Mouse (Mus musculus) intestine, embryonic 15.5 days (tissue): ENCODE data around the gene Psen2. TPM values are rescaled to one million over a fixed set of nuclear protein-coding genes. Genes with fewer than 3 reads are reported as not detected.
A peak's percentile ranks its signal among the peaks of the same experiment; 100 is the strongest.

Source experiments
- ATAC-seq: fragments of 200-750 bp; cut with Nextera tagmentation; 2 replicates; pipeline ENCODE4 v1.8.0; 2017; ENCODE audit warnings: moderate TSS enrichment, moderate library complexity
- H3K27ac ChIP-seq: fragments of 300-500 bp; sonication (generic); 2 replicates; pipeline ENCODE4 v1.5.1; 2015; ENCODE audit warnings: mild to moderate bottlenecking, inconsistent platforms
- H3K27me3 ChIP-seq: fragments of 300-500 bp; sonication (generic); replicated peaks from 2 replicates; pipeline ENCODE4 v1.6.1; 2015; ENCODE audit warnings: inconsistent platforms
- H3K36me3 ChIP-seq: fragments of 300-500 bp; sonication (generic); 2 replicates; pipeline ENCODE4 v1.6.1; 2015; ENCODE audit warnings: inconsistent platforms
- H3K4me1 ChIP-seq: fragments of 300-500 bp; sonication (generic); replicated peaks from 2 replicates; pipeline ENCODE4 v1.6.1; 2015; ENCODE audit warnings: inconsistent platforms
- H3K4me2 ChIP-seq: fragments of 300-500 bp; sonication (generic); replicated peaks from 2 replicates; pipeline ENCODE4 v1.6.1; 2015; ENCODE audit warnings: mild to moderate bottlenecking, inconsistent platforms
- H3K4me3 ChIP-seq: fragments of 300-500 bp; sonication (generic); replicated peaks from 2 replicates; pipeline ENCODE4 v1.5.1; 2015; ENCODE audit warnings: inconsistent platforms
- H3K9ac ChIP-seq: fragments of 300-500 bp; sonication (generic); 2 replicates; pipeline ENCODE4 v1.6.1; 2015; ENCODE audit warnings: inconsistent platforms
- H3K9me3 ChIP-seq: fragments of 300-500 bp; sonication (generic); 2 replicates; pipeline ENCODE4 v1.6.1; 2016; ENCODE audit warnings: inconsistent platforms
- WGBS: fragments of 180-500 bp; shearing (Covaris S2); methylation state at CpG from one replicate; pipeline ENCODE4 v1.1.7; 2015; 5-methylcytosine and 5-hydroxymethylcytosine counted together
- polyA plus RNA-seq: library from polyadenylated mRNA; unstranded; fragments of >200 nt; fragmentation: Nextera tagmentation; extraction: Ambion mirVana; gene quantifications from 2 replicates; pipeline ENCODE4 v1.2.1, GENCODE M21; 2015

Psen2 gene
- polyA plus RNA-seq, 1 experiment from 2014 or later = 16.0 TPM

DNA sequence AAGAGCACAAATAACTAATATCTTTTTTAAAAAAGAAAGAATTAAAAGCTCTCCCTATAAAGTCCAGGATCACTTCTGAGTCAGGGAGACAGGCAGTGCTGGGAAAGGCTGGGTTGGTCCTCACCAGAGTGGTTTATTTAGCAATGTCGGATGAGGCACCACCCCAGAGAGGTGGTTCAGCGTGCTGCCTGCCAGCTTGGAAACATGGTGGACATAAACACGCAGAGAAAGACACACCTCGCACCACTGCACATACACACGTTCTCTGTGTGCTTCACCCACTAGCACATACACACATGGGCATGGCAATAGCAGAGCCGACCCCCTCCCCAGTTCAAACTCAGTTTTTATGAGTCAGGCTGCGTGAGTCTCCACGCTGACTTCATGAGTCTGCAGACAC is 72.1 kb downstream of the Psen2 start:
- H3K27ac ChIP-seq = no peak overlapping the region
- no peak for ATAC-seq
- H3K4me1 ChIP-seq = peaks cover 15% of the 10 kb centered on the region
- H3K4me2 ChIP-seq = no peak overlapping the region
- WGBS = 74% methylated on average over 8 of the region's 8 CpGs
- no peaks in the 10 kb centered on the region for H3K27me3 ChIP-seq
- no peaks in the 10 kb centered on the region for H3K9me3 ChIP-seq
- H3K9ac ChIP-seq = no peak overlapping the region
- no peak overlapping the region for H3K4me3 ChIP-seq
- no peaks in the 10 kb centered on the region for H3K36me3 ChIP-seq

DNA sequence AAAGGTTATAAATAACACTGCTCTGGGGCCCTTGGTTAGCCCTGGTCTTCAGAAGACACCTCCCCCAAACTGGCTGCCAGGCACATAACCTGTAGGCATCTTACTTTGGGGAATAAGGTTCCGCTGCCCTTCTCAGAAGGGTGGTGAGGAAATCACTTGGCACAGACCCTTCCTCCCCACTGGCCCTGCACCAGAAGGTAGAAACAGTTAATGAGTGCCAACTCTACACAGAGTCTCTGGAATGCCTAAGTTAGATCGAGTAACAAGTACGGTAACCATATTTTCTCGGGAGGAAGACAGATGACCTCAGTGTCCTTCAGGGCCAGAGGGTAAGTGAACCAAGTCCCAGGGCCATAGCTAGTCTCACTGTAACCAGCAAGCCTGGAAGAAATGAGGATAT is 74.3 kb downstream of the Psen2 start:
- ATAC-seq = no peak
- Histone ChIP-seq H3K27me3 (no peaks in the 10 kb centered on the region), H3K9ac (no peak overlapping the region), H3K27ac (no peak overlapping the region), H3K4me1 (peaks cover 21% of the 10 kb centered on the region), H3K9me3 (no peaks in the 10 kb centered on the region), H3K4me3 (no peak overlapping the region), H3K4me2 (no peak overlapping the region), H3K36me3 (no peaks in the 10 kb centered on the region)
- 84% methylated on average over 4 of the region's 4 CpGs for WGBS

GRCm38 (mm10) chr1:180186371-180186770 is 76.9 kb downstream of the Psen2 start:
- peaks cover 37% of the 10 kb centered on the region for H3K4me1 ChIP-seq
- H3K27me3 ChIP-seq = no peaks in the 10 kb centered on the region
- H3K4me2 ChIP-seq = no peak overlapping the region
- ATAC-seq = no peak
- H3K4me3 ChIP-seq = no peak overlapping the region
- no peak overlapping the region for H3K9ac ChIP-seq
- no peaks in the 10 kb centered on the region for H3K9me3 ChIP-seq
- no peaks in the 10 kb centered on the region for H3K36me3 ChIP-seq
- H3K27ac ChIP-seq = no peak overlapping the region
- 88% methylated on average over 3 of the region's 3 CpGs for WGBS

GRCm38 (mm10) chr1:180185877-180186276 is 77.4 kb downstream of the Psen2 start:
- ATAC-seq = no peak
- Histone ChIP-seq H3K27ac (no peak overlapping the region), H3K27me3 (no peaks in the 10 kb centered on the region), H3K9ac (no peak overlapping the region), H3K36me3 (no peaks in the 10 kb centered on the region), H3K4me1 (peaks cover 37% of the 10 kb centered on the region), H3K9me3 (no peaks in the 10 kb centered on the region), H3K4me2 (no peak overlapping the region), H3K4me3 (no peak overlapping the region)
- WGBS = 62% methylated on average over 5 of the region's 5 CpGs

DNA sequence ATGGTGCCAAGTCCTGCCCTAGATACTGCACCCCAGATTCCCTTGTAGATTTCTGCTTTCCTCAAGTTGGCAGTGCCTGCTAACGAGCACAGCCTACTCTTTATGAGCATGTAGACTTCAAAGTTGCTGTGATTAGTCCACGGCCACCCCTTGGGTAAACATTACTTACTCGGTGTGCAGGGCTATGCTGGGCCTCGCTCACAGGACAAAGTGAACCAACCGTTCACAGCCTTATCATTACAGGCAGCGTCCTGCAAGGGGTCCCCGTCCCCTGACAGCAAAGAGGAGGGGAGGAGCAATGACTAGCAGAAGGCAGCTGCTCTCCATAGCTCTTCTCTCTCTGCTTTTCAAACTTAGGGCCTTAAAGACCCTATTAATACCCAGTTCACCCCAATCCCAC is 78.5 kb downstream of the Psen2 start:
- ATAC-seq = peak; percentile 89
- peaks cover 37% of the 10 kb centered on the region for H3K4me1 ChIP-seq
- 30% methylated on average over 7 of the region's 7 CpGs for WGBS
- H3K36me3 ChIP-seq = no peaks in the 10 kb centered on the region
- H3K27ac ChIP-seq = peak overlapping the region; percentile 42
- no peaks in the 10 kb centered on the region for H3K27me3 ChIP-seq
- no peak overlapping the region for H3K4me3 ChIP-seq
- no peaks in the 10 kb centered on the region for H3K9me3 ChIP-seq
- H3K4me2 ChIP-seq = no peak overlapping the region
- no peak overlapping the region for H3K9ac ChIP-seq

- 66% methylated on average over 6 of the region's 6 CpGs for WGBS
These were observed 79.6 kb downstream of the Psen2 start for GRCm38 (mm10) chr1:180183525-180184159.

GRCm38 (mm10) chr1:180182731-180183130 is 80.5 kb downstream of the Psen2 start:
- Histone ChIP-seq H3K4me3 (no peak overlapping the region), H3K36me3 (0 out of 2 replicates have a peak, but pooled peaks cover 3% of the 10 kb centered on the region), H3K9me3 (no peaks in the 10 kb centered on the region), H3K4me2 (no peak overlapping the region), H3K9ac (no peak overlapping the region), H3K4me1 (peaks cover 37% of the 10 kb centered on the region), H3K27ac (peak overlapping the region; percentile 67), H3K27me3 (no peaks in the 10 kb centered on the region)
- ATAC-seq = peak; percentile 51
- WGBS = 67% methylated on average over 3 of the region's 3 CpGs

More at GRCm38 (mm10) chr1:180183525-180184159, 79.6 kb downstream of the Psen2 start:
- peak; percentile 11; the same call in 1 of the 2 replicates for ATAC-seq
- Histone ChIP-seq H3K36me3 (0 out of 2 replicates have a peak, but pooled peaks cover 3% of the 10 kb centered on the region), H3K4me2 (no peak overlapping the region), H3K27ac (peak overlapping the region; percentile 67), H3K9ac (no peak overlapping the region), H3K27me3 (no peaks in the 10 kb centered on the region), H3K9me3 (no peaks in the 10 kb centered on the region), H3K4me3 (no peak overlapping the region), H3K4me1 (peaks cover 37% of the 10 kb centered on the region)

DNA sequence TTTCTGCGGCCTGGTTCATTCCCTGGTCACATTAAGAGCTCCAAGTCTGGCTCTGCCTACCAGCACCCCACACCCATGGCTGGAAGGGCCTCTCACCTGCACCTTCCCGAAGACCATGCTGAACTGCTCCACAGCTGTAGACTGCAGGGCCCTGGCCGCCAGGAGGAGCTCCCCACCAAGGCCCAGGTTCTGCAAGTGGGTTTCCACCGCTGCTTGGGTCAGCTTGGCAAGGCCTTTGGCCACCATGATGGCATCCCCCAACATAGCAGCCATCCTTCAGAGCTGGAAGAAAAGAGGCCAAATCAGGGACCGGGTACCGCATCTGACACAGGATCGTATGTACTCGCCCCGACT is 81.3 kb downstream of the Psen2 start:
- Histone ChIP-seq H3K36me3 (0 out of 2 replicates have a peak, but pooled peaks cover 3% of the 10 kb centered on the region), H3K4me1 (peaks cover 37% of the 10 kb centered on the region), H3K9ac (no peak overlapping the region), H3K4me3 (no peak overlapping the region), H3K27ac (peak overlapping the region; percentile 37; the same call in 1 of the 2 replicates), H3K4me2 (no peak overlapping the region), H3K27me3 (no peaks in the 10 kb centered on the region), H3K9me3 (no peaks in the 10 kb centered on the region)
- 83% methylated on average over 9 of the region's 9 CpGs for WGBS
- no peak for ATAC-seq

GRCm38 (mm10) chr1:180181304-180181965 is 81.8 kb downstream of the Psen2 start:
- 0 out of 2 replicates have a peak, but pooled peaks cover 3% of the 10 kb centered on the region for H3K36me3 ChIP-seq
- ATAC-seq = no peak
- H3K4me2 ChIP-seq = no peak overlapping the region
- H3K4me3 ChIP-seq = no peak overlapping the region
- no peak overlapping the region for H3K9ac ChIP-seq
- H3K27ac ChIP-seq = no peak overlapping the region
- H3K27me3 ChIP-seq = no peaks in the 10 kb centered on the region
- H3K9me3 ChIP-seq = no peaks in the 10 kb centered on the region
- WGBS = 80% methylated on average over 7 of the region's 7 CpGs
- peaks cover 34% of the 10 kb centered on the region for H3K4me1 ChIP-seq

GRCm38 (mm10) chr1:180179840-180180239 is 83.4 kb downstream of the Psen2 start:
- no peaks in the 10 kb centered on the region for H3K27me3 ChIP-seq
- no peak overlapping the region for H3K4me3 ChIP-seq
- H3K9ac ChIP-seq = no peak overlapping the region
- no peak for ATAC-seq
- no peaks in the 10 kb centered on the region for H3K9me3 ChIP-seq
- 90% methylated on average over 2 of the region's 2 CpGs for WGBS
- H3K4me1 ChIP-seq = peaks cover 20% of the 10 kb centered on the region
- H3K36me3 ChIP-seq = 0 out of 2 replicates have a peak, but pooled peaks cover 3% of the 10 kb centered on the region
- no peak overlapping the region for H3K4me2 ChIP-seq
- H3K27ac ChIP-seq = no peak overlapping the region

DNA sequence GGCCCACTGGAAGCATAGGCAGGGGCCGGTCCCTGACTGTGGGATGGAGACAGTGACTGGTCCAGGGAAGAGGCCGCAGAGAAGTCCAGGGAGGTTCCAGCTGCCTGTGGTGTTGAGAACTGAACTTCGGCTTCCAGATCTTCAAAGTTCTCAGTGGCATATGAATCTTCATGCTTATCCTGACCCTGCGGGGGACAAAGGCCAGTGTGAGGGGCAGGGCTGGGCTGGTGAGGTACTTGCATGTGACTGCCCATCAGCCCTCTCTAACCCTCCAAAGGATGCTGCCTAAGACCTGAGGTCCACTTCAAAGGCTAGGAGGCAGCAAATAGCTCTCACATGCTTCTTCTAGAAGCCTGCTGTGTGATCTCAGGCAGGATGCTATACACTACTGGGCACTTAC is 84.1 kb downstream of the Psen2 start:
- Histone ChIP-seq H3K4me2 (no peak overlapping the region), H3K27me3 (no peaks in the 10 kb centered on the region), H3K4me1 (peaks cover 18% of the 10 kb centered on the region), H3K9me3 (no peaks in the 10 kb centered on the region), H3K9ac (no peak overlapping the region), H3K27ac (no peak overlapping the region), H3K4me3 (no peak overlapping the region), H3K36me3 (0 out of 2 replicates have a peak, but pooled peaks cover 3% of the 10 kb centered on the region)
- WGBS = 94% methylated on average over 4 of the region's 4 CpGs
- no peak for ATAC-seq

- 86% methylated on average over 9 of the region's 9 CpGs for WGBS
- no peaks in the 10 kb centered on the region for H3K9me3 ChIP-seq
- no peak overlapping the region for H3K4me2 ChIP-seq
- no peak for ATAC-seq
- H3K4me1 ChIP-seq = peaks cover 14% of the 10 kb centered on the region
- no peak overlapping the region for H3K27ac ChIP-seq
- no peak overlapping the region for H3K9ac ChIP-seq
- H3K4me3 ChIP-seq = no peak overlapping the region
- no peaks in the 10 kb centered on the region for H3K27me3 ChIP-seq
- H3K36me3 ChIP-seq = 0 out of 2 replicates have a peak, but pooled peaks cover 3% of the 10 kb centered on the region
These were observed 84.9 kb downstream of the Psen2 start for GRCm38 (mm10) chr1:180178340-180178739.
